Mouse (Mus musculus) gastrocnemius, postnatal 36 days (tissue): ENCODE data around the gene Upf2. TPM values are rescaled to one million over a fixed set of nuclear protein-coding genes. Genes with fewer than 3 reads are reported as not detected.
A peak's percentile ranks its signal among the peaks of the same experiment; 100 is the strongest.

ENCODE experiments used
- DNase-seq, 2 experiments: peaks; one replicate each; pipeline ENCODE4 v3.0.0; 2022
- intact Hi-C: fragments of 180-260 bp; cut with DNase I; formaldehyde crosslinking; loops from one replicate; pipeline ENCODE4 v1.15.1; 2025
- long read RNA-seq, 2 experiments: library from polyadenylated mRNA; stranded (forward); transcript quantifications; one replicate each; pipeline ENCODE4 v2.0.0; 2021
- total RNA-seq, 2 experiments: library from RNA; stranded (reverse); gene quantifications; 2 replicates each; pipeline ENCODE4 v1.2.3; 2021

Gene Upf2
- 10 to 100 TPM; 18.1 to 19.7 TPM for total RNA-seq
- long read RNA-seq, experiment 1, partial matches to known transcripts = 3 of 12 reads
- long read RNA-seq, experiment 1, other reads (novel, unspliced or antisense) = 9 of 12 reads
- long read RNA-seq, experiment 2, full-length matches to known transcripts = 2 of 7 reads
- long read RNA-seq, experiment 2, partial matches to known transcripts = 2 of 7 reads
- long read RNA-seq, experiment 2, other reads (novel, unspliced or antisense) = 3 of 7 reads

- DNase-seq = peak; percentile 88 to 94
- intact Hi-C loops = no loop called here
Measured at GRCm38 (mm10) chr2:5950766-5951595, at the start of gene Upf2. TSS of gene Upf2 (plus strand) at chr2:5951469.

DNA sequence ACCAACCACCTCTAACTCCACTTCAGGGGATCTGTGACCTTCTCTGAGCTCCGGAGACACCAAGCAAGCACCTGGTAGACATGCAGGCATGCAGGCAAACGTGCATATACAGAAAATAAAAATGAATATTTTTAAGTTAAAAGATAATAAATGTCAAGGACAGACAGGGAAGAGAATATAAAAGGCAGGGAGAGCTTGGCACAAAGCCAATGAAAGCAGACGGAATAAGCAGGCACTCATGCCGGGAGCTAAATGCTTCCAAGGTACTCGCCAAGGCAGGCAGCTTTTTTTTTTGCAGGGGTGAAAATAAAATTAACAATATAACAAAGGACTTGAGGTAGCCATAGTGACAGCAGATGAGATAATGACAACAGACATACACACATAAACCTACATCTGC, 45.2 kb upstream of the Upf2 start:
- no peak for DNase-seq
- intact Hi-C loops = no loop called here

- no peak for DNase-seq
- intact Hi-C loops = no loop called here
Measured at GRCm38 (mm10) chr2:5906625-5907024, 44.6 kb upstream of the Upf2 start.

DNA sequence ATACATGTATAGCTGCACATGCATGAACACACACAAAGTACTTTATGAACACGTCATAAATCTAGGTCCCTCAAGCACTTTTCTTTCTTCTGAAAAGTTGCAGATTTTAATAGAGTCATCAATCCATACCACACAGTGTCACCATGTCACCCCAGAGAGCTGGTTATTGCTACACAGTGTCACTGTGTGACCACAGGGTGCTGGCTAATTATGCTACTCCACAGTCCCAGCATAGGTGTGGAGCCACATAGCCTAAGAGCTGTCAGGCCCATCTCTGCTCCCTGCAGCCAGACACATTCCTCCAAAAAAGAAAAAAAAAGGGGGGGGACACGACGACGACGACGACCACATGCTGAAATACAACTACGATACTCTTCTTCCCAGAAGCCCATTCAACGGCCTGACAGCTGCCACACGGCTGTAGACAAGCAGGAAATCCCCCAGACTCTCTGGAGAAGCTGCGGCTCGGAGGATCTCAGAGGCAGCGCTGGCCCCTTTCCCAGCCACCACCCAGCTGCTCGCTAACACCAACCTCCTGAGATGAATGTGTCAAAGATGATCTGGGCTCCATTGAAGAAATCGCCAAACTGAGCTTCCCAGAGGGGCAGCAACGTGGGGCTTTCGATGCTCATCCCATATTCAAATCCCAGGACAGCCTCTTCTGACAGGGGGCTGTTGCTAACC, 39.8 kb upstream of the Upf2 start:
- intact Hi-C loops = no loop called here
- no peak for DNase-seq

GRCm38 (mm10) chr2:5922823-5923222, 28.4 kb upstream of the Upf2 start:
- intact Hi-C loops = no loop called here
- no peak for DNase-seq

- no peak for DNase-seq
- intact Hi-C loops = no loop called here
Measured at GRCm38 (mm10) chr2:5923786-5924185, 27.5 kb upstream of the Upf2 start.

GRCm38 (mm10) chr2:5927481-5927880, 23.8 kb upstream of the Upf2 start:
- no peak for DNase-seq
- intact Hi-C loops = no loop called here

DNA sequence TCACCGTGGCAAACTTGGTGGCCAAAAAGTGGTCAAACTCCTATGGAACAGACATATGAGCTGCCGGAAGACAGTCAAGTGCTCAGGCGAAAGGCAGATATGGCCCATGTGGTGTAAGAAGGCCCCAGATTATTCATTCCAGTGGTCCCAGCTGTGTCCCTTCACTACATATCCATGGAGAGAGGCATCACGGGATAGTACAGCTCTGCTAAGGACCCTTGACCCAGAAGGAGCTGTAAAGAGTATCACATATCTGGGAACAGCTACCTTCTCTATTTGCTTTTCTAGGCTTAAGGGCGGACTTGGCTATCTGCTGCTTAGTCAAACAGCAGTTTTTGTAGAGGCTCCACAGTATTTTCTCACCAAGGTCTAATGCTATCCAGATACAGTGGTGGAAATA, 21.5 kb upstream of the Upf2 start:
- intact Hi-C loops = no loop called here

DNA sequence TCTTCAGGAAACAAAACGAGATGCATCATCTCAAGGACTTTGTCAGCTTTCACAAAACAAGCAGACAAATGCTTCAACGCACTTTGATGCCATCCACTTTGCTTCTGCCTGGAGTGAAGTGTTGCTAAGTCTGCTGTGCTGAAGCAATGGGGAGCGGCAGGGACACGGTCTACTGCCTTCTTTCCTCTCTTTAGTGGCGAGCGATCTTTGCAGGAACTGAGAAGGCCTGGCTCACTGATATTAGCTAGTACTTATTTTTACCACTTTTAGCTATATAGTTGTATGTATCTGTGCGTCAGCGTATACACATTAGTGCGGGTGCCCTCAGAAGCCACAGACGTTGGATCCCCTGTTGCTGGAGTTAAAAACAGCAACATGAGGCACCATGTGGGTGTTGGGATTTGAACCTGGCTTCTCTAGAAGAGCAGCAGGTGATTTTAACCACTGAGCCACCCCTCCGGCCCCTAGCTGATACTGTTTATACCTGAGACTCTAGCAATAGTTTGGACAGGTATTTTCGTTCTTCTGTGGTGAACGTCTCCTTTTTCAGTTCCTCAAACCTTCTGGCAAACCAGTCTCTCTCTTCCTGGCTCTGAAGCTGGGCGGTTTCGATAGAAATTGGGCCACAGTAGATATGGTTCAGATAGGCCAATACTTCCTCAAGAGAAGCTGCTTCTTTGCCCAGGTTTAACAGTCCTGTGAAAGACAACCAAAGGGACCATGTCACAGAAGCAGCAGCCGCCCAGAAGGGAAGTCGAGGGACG, 20.8 kb upstream of the Upf2 start:
- no peak for DNase-seq
- intact Hi-C loops = no loop called here

More for the DNA sequence above, 21.5 kb upstream of the Upf2 start:
- no peak for DNase-seq

DNA sequence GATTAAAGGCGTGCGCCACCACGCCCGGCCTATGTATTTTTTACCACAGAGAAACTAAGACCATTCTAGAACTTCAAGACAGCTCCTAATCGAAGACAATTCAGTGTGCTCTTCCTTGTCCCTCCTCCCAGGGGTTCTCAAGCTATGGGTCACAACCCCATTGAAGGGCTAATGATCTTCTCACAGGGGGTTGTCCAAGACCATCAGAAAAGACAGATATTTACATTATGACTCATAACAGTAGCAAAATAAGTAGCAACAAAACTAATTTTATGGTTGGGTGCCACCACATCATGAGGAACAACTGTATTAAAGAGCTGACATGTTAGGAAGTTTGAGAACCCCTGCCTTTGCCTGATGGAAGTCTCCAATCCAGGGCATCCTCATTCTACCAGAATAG, 19.3 kb upstream of the Upf2 start:
- intact Hi-C loops = no loop called here
- no peak for DNase-seq

DNA sequence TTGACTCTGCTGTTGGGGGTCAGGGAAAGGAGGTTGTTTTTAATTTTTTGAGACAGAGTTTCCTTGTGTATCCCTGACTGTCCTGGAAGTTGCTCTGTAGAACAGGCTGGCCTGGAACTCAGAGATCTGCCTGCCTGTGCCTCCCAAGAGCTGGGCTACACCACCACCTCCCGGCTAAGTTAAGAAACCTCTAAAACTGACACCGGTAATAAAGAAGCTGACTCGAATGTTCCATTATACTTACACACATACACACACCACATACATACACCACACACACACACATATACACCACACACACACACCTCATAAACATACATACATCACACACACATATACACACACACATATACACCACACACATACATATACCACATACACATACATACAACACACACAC, 16.3 kb upstream of the Upf2 start:
- intact Hi-C loops = no loop called here
- DNase-seq = no peak

- intact Hi-C loops = no loop called here
- DNase-seq = no peak
Measured at GRCm38 (mm10) chr2:5936068-5936467, 15.2 kb upstream of the Upf2 start.

DNA sequence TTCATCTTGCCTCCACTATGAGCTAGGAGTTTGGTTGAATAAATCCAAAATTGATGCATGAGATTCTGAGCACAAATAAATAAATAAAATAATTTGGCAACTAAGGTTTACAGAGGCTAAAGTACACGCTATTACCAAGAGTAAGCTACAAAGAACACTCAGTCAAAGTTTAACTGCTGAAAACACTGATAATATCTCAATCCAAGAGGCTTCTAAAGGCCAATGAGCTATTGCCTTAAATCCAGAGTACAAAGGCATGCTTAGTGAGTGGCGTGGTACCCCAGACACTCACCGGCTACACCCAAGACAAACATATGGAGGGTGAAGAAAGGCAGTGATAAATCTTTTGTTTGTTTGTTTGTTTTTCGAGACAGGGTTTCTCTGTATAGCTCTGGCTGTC, 14.7 kb upstream of the Upf2 start:
- no peak for DNase-seq
- intact Hi-C loops = no loop called here

DNA sequence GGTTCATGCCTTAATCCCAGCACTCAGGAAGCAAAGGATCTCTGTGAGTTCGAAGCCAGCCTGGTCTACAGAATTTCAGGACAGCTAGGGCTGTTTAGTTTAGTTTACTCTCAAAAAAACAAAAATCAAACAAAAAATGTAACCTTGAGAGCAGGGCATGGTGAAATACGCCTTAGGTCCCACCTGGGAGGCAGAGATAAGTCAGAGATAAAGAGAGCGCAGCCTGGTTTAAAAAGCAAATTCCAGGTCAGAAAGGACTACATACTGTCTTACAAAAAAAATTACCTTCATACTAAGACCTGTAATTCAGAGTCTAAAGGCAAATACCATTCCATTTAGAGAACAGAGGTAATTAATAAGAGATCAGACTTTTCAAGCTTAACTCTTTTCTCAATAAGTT, 11.9 kb upstream of the Upf2 start:
- intact Hi-C loops = no loop called here
- DNase-seq = no peak

DNA sequence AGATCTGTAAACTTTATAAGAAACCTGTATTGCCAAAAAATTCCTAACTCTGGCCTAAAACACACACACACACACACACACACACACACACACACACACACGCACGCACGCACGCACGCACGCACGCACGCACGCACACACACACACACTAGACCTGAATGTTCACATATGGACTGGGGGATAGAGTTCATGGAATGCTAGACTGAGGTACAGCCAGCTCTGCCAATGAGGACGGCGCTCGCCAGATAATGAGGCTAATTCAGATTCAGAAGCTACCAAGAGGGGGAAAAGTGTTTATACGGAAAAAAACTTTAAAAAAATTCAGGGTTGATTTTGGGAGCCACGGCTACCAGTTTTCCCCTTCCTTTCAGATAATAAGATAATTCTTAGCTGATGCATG, 11.4 kb upstream of the Upf2 start:
- intact Hi-C loops = no loop called here
- no peak for DNase-seq

- intact Hi-C loops = no loop called here
- DNase-seq = no peak
Measured at GRCm38 (mm10) chr2:5940936-5941335, 10.3 kb upstream of the Upf2 start.

- intact Hi-C loops = no loop called here
- no peak for DNase-seq
Measured at GRCm38 (mm10) chr2:5941861-5942415, 9.3 kb upstream of the Upf2 start.

- intact Hi-C loops = no loop called here
- peak; percentile 41 to 63 for DNase-seq
Measured at GRCm38 (mm10) chr2:5942416-5943032, 8.7 kb upstream of the Upf2 start, which contains the start of gene Dhtkd1. TSS of gene Dhtkd1 (minus strand) at chr2:5942792.

DNA sequence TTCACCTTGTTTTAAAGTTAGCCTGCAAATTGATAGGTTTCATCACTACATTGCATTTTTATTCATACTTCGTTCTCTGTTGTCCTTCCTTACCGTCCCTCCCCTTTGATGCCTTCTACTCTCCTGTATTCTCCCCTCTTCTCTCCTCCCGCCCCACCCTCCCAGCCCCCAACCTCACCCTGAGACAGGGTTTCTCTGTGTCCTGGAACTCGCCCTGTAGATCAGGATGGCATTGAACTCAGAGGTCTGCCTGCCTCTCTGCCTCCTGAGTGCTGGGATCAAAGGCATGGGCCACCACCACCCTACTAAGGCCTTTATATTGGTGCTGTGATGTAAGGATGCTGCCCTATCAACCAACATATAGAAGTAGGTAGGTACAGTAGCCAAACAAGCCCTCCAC, 8.2 kb upstream of the Upf2 start:
- intact Hi-C loops = no loop called here
- no peak for DNase-seq

- intact Hi-C loops = no loop called here
- no peak for DNase-seq
Measured at GRCm38 (mm10) chr2:5945629-5946028, 5.6 kb upstream of the Upf2 start.
